19 mouse cellular contexts compared by ENCODE assay signal in genomic region chr2:154508450-154508849, GRCm38 (mm10). TPM values are rescaled to one million over a fixed set of nuclear protein-coding genes. Genes with fewer than 3 reads are reported as not detected.
"Had no signal": no experiment of that assay in that cellular context is flagged by ENCODE, and none has a peak within 500 bp of the region (broad histone marks: within the 10 kb centered on the region; RNA-seq: fewer than 3 reads in every experiment).

No protein-coding gene starts in this region.

- DNase-seq: layer of hippocampus, adult 9-11 months; spleen, adult 18-20 months had no signal

- H3K4me1 ChIP-seq: kidney, embryonic 15.5 days; limb, embryonic 12.5 days; limb, embryonic 15.5 days; neural tube, embryonic 12.5 days; stomach, embryonic 15.5 days had no signal

- H3K36me3 ChIP-seq: stomach, embryonic 15.5 days had no signal

- H3K4me2 ChIP-seq: kidney, embryonic 15.5 days; limb, embryonic 12.5 days; limb, embryonic 15.5 days; liver, embryonic 11.5 days; liver, embryonic 15.5 days; midbrain, embryonic 11.5 days; neural tube, embryonic 12.5 days; stomach, embryonic 15.5 days had no signal

- H3K27ac ChIP-seq: limb, embryonic 12.5 days; limb, embryonic 15.5 days; neural tube, embryonic 12.5 days; stomach, embryonic 15.5 days had no signal

- H3K9me3 ChIP-seq: kidney, embryonic 15.5 days; limb, embryonic 12.5 days; limb, embryonic 15.5 days; liver, embryonic 15.5 days; neural tube, embryonic 12.5 days; stomach, embryonic 15.5 days had no signal

- H3K9ac ChIP-seq: kidney, embryonic 15.5 days; limb, embryonic 12.5 days; limb, embryonic 15.5 days; liver, embryonic 15.5 days; neural tube, embryonic 12.5 days; stomach, embryonic 15.5 days had no signal

- H3K4me3 ChIP-seq: kidney, embryonic 15.5 days; limb, embryonic 12.5 days; limb, embryonic 15.5 days; liver, embryonic 15.5 days; neural tube, embryonic 12.5 days; stomach, embryonic 15.5 days had no signal

- H3K27me3 ChIP-seq: kidney, embryonic 15.5 days; limb, embryonic 12.5 days; limb, embryonic 15.5 days; liver, embryonic 15.5 days; neural tube, embryonic 12.5 days; stomach, embryonic 15.5 days had no signal

RNA-seq across cellular contexts. Expression of gene 1700003F12Rik, which starts 38.4 kb away (rescaled TPM):
- total RNA-seq: megakaryocyte progenitor cell, adult 5-6 weeks; megakaryocyte-erythroid progenitor cell, adult 5-6 weeks had no signal
- polyA plus RNA-seq: lung, adult 2 months had no signal

RNA-seq across cellular contexts. Expression of gene Actl10, which starts 43.1 kb away (rescaled TPM):
- total RNA-seq: layer of hippocampus, adult 18-20 months; layer of hippocampus, postnatal 25 days; left cerebral cortex, adult 18-20 months; left cerebral cortex, postnatal 14 days; megakaryocyte progenitor cell, adult 5-6 weeks; megakaryocyte-erythroid progenitor cell, adult 5-6 weeks; midbrain, postnatal 0 days; neutrophil, adult 5-6 weeks had no signal
- polyA plus RNA-seq: midbrain, embryonic 11.5 days had no signal

RNA-seq across cellular contexts. Expression of gene Necab3, which starts 50.2 kb away (rescaled TPM):
- total RNA-seq: neutrophil, adult 5-6 weeks had no signal
